Mouse (Mus musculus): ENCODE data around the gene Atp8b4. TPM values are rescaled to one million over a fixed set of nuclear protein-coding genes. Genes with fewer than 3 reads are reported as not detected.

Gene Atp8b4
- polyA plus RNA-seq, 1 experiment from 2014 or later = 0.41 TPM

DNA sequence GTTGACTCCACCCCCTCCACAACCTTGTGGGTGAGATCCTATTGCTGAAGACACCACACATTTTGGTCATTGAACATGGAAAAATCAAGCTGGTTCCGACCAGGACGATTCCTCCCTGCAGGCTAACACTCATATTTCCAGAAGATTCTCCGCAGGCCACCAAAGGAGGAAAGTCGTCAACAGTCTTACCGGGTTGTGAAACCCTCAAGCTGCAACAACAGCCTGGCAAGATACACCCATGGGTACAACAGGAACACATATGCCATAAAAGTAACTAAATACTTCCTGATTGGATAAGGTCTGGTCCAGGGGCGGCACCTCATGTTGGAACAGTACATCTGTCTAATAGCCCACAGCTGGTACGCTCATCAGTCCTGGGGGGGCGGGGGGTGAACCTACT, 159.0 kb downstream of the Atp8b4 start:
- no peak for ATAC-seq (ENCODE audit: low FRiP score, low read depth)
- no peaks in the 10 kb centered on the region for H3K9me3 ChIP-seq
- no peak overlapping the region for H3K4me2 ChIP-seq (replicated peaks)
- H3K9ac ChIP-seq = no peak overlapping the region
- WGBS = 84% methylated on average over 8 of the region's 8 CpGs
- no peak overlapping the region for H3K27ac ChIP-seq
- no peak overlapping the region for H3K4me3 ChIP-seq
- H3K27me3 ChIP-seq = no peaks in the 10 kb centered on the region
- H3K36me3 ChIP-seq = no peaks in the 10 kb centered on the region
- H3K4me1 ChIP-seq = no peaks in the 10 kb centered on the region

DNA sequence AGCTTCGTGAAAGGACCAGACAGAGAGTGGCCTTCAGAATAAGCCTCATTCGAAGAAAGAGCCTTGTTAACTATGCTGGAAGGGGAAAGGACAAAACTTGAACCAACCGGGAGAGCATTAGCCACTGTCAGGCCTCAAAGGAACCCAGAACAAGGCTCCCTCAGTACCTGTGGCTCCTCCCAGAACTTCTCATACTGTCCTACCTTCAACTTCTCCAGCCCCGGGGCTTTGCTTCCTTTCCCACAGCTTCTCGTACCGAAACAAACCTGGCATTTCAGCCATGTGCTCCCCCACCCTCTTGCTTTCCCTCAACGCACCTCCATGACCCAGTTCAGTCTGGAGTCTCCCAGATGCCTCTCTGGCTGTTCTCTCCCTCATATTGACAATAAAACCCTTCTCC, 160.3 kb downstream of the Atp8b4 start:
- ATAC-seq (ENCODE audit: low FRiP score, low read depth) = no peak
- no peak overlapping the region for H3K27ac ChIP-seq
- H3K4me1 ChIP-seq = no peaks in the 10 kb centered on the region
- H3K9me3 ChIP-seq = no peaks in the 10 kb centered on the region
- no peaks in the 10 kb centered on the region for H3K27me3 ChIP-seq
- no peak overlapping the region for H3K9ac ChIP-seq
- H3K36me3 ChIP-seq = no peaks in the 10 kb centered on the region
- H3K4me3 ChIP-seq = no peak overlapping the region
- 83% methylated on average over 7 of the region's 7 CpGs for WGBS
- no peak overlapping the region for H3K4me2 ChIP-seq (replicated peaks)

DNA sequence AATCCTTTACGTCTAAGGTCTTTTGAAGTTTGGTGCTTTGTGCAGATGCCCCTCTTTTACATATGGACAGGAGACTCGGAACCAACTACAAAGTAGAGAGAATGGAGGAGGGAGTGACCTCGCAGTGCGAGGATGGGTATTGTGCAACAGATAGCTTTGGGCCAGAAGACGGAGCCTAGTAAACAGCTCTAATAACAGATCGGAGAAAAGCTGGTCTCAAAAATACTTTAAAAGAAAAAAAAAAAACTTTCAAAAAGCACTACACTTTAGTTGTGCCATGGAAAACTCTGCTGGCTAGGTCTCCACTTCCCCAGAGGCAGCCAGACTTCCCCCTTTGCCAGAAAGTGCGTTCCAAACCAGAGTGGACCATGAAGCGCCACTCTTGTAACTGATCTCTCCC, 161.0 kb downstream of the Atp8b4 start:
- H3K4me2 ChIP-seq (replicated peaks) = no peak overlapping the region
- no peaks in the 10 kb centered on the region for H3K9me3 ChIP-seq
- WGBS = 81% methylated on average over 8 of the region's 8 CpGs
- H3K9ac ChIP-seq = no peak overlapping the region
- H3K4me3 ChIP-seq = no peak overlapping the region
- no peak overlapping the region for H3K27ac ChIP-seq
- H3K27me3 ChIP-seq = no peaks in the 10 kb centered on the region
- no peaks in the 10 kb centered on the region for H3K36me3 ChIP-seq
- no peak for ATAC-seq (ENCODE audit: low FRiP score, low read depth)
- H3K4me1 ChIP-seq = no peaks in the 10 kb centered on the region

- Histone ChIP-seq H3K4me1 (no peaks in the 10 kb centered on the region), H3K9ac (no peak overlapping the region), H3K9me3 (no peaks in the 10 kb centered on the region), H3K36me3 (no peaks in the 10 kb centered on the region), H3K4me2 (replicated peaks) (no peak overlapping the region), H3K27ac (no peak overlapping the region), H3K27me3 (no peaks in the 10 kb centered on the region), H3K4me3 (no peak overlapping the region)
- 63% methylated on average over 5 of the region's 5 CpGs for WGBS
- no peak for ATAC-seq (ENCODE audit: low FRiP score, low read depth)
Observed at GRCm38 (mm10) chr2:126337143-126337542, 163.3 kb downstream of the Atp8b4 start.

DNA sequence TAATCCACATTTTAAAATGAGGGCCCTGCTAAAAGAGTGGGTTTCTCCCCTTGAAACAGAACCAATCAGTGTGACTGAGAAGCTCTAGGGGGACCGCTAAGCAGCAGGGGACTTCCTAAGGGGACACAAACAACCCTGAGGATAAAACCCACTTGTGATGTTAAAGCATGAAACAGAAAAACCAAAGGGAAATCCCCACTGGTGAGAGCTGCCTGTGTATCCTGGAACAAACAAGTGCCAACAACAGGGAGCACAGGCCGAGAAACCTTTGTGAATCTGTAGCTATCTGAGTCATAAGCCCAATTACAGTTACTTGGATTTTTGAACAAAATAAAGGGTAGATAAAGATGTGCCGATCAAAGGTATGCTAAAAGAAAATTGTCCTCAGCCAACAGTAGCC, 168.7 kb downstream of the Atp8b4 start:
- Histone ChIP-seq H3K4me1 (no peaks in the 10 kb centered on the region), H3K36me3 (no peaks in the 10 kb centered on the region), H3K27me3 (no peaks in the 10 kb centered on the region), H3K9me3 (no peaks in the 10 kb centered on the region), H3K4me3 (no peak overlapping the region), H3K4me2 (replicated peaks) (no peak overlapping the region), H3K27ac (no peak overlapping the region), H3K9ac (no peak overlapping the region)
- no peak for ATAC-seq (ENCODE audit: low FRiP score, low read depth)
- WGBS = 88% methylated on average over 3 of the region's 3 CpGs

- no peaks in the 10 kb centered on the region for H3K4me1 ChIP-seq
- no peaks in the 10 kb centered on the region for H3K9me3 ChIP-seq
- 74% methylated on average over 7 of the region's 7 CpGs for WGBS
- H3K27ac ChIP-seq = 0 out of 2 replicates have a peak overlapping the region, but pooled peaks have one; percentile 10
- H3K27me3 ChIP-seq = no peaks in the 10 kb centered on the region
- no peak overlapping the region for H3K4me2 ChIP-seq (replicated peaks)
- H3K4me3 ChIP-seq = no peak overlapping the region
- no peak overlapping the region for H3K9ac ChIP-seq
- H3K36me3 ChIP-seq = no peaks in the 10 kb centered on the region
- no peak for ATAC-seq (ENCODE audit: low FRiP score, low read depth)
Observed at GRCm38 (mm10) chr2:126323206-126323605, 177.3 kb downstream of the Atp8b4 start.

GRCm38 (mm10) chr2:126322631-126323031, 177.8 kb downstream of the Atp8b4 start:
- 65% methylated on average over 15 of the region's 15 CpGs for WGBS
- H3K27ac ChIP-seq = 0 out of 2 replicates have a peak overlapping the region, but pooled peaks have one; percentile 10
- no peak overlapping the region for H3K4me2 ChIP-seq (replicated peaks)
- no peaks in the 10 kb centered on the region for H3K27me3 ChIP-seq
- peak; percentile 51; the same call in 1 of the 2 replicates for ATAC-seq (ENCODE audit: low FRiP score, low read depth)
- H3K4me3 ChIP-seq = no peak overlapping the region
- H3K9ac ChIP-seq = no peak overlapping the region
- no peaks in the 10 kb centered on the region for H3K4me1 ChIP-seq
- no peaks in the 10 kb centered on the region for H3K9me3 ChIP-seq
- H3K36me3 ChIP-seq = no peaks in the 10 kb centered on the region

- ATAC-seq (ENCODE audit: low FRiP score, low read depth) = no peak
- no peaks in the 10 kb centered on the region for H3K27me3 ChIP-seq
- no peak overlapping the region for H3K4me3 ChIP-seq
- WGBS = 65% methylated on average over 6 of the region's 6 CpGs
- no peak overlapping the region for H3K9ac ChIP-seq
- no peaks in the 10 kb centered on the region for H3K36me3 ChIP-seq
- H3K27ac ChIP-seq = no peak overlapping the region
- H3K9me3 ChIP-seq = no peaks in the 10 kb centered on the region
- H3K4me2 ChIP-seq (replicated peaks) = no peak overlapping the region
- no peaks in the 10 kb centered on the region for H3K4me1 ChIP-seq
Observed at GRCm38 (mm10) chr2:126318071-126318470, 182.4 kb downstream of the Atp8b4 start.

DNA sequence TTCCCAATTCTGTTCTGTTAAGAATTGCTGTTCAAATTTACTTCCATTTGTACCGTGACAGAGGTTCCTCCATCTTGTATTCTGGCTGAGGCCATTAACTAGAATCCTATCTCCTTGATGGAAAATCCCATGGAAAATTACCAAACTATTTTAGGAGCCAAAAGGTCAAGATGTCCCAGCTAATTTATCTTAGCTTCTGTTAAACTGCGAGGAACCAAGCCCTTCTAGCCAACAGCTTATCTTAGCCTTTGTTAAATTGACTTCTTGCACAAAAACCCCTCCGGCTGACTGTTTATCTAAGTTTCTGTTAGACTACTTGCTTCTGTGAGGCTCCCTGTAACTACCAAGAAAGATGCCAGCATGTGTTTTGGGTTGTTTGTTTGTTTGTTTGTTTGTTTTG, 183.5 kb downstream of the Atp8b4 start:
- Histone ChIP-seq H3K9ac (no peak overlapping the region), H3K36me3 (no peaks in the 10 kb centered on the region), H3K4me1 (no peaks in the 10 kb centered on the region), H3K27me3 (no peaks in the 10 kb centered on the region), H3K4me3 (no peak overlapping the region), H3K4me2 (replicated peaks) (no peak overlapping the region), H3K27ac (no peak overlapping the region), H3K9me3 (no peaks in the 10 kb centered on the region)
- ATAC-seq (ENCODE audit: low FRiP score, low read depth) = no peak
- WGBS = 85% methylated on average over 3 of the region's 3 CpGs

DNA sequence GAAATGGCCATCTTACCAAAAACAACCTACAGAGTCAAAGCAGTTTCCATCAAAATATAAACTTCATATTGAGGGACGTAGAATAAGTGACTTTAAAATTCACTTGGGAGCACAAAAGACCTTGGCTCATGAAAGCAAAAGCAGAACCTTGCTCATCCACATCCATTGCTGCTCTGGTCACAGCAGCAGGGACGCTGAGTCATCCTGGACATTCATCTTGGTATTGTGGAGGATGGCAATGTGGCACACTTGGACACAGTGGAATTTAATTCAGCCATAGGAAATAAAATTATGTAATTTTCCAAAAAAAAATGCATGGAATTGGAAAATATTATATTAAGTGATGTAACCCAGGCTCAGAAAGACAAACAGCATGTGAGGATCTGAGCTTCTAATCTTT, 184.1 kb downstream of the Atp8b4 start:
- 94% methylated on average over 2 of the region's 2 CpGs for WGBS
- Histone ChIP-seq H3K27me3 (no peaks in the 10 kb centered on the region), H3K9me3 (no peaks in the 10 kb centered on the region), H3K9ac (no peak overlapping the region), H3K27ac (no peak overlapping the region), H3K36me3 (no peaks in the 10 kb centered on the region), H3K4me1 (no peaks in the 10 kb centered on the region), H3K4me3 (no peak overlapping the region), H3K4me2 (replicated peaks) (no peak overlapping the region)
- no peak for ATAC-seq (ENCODE audit: low FRiP score, low read depth)

- no peaks in the 10 kb centered on the region for H3K4me1 ChIP-seq
- no peaks in the 10 kb centered on the region for H3K27me3 ChIP-seq
- H3K4me3 ChIP-seq = no peak overlapping the region
- no peak for ATAC-seq (ENCODE audit: low FRiP score, low read depth)
- WGBS = 55% methylated on average over 1 of the region's 1 CpGs
- no peak overlapping the region for H3K4me2 ChIP-seq (replicated peaks)
- no peaks in the 10 kb centered on the region for H3K9me3 ChIP-seq
- H3K27ac ChIP-seq = no peak overlapping the region
- H3K9ac ChIP-seq = no peak overlapping the region
- H3K36me3 ChIP-seq = no peaks in the 10 kb centered on the region
Observed at GRCm38 (mm10) chr2:126311056-126311455, 189.4 kb downstream of the Atp8b4 start.

DNA sequence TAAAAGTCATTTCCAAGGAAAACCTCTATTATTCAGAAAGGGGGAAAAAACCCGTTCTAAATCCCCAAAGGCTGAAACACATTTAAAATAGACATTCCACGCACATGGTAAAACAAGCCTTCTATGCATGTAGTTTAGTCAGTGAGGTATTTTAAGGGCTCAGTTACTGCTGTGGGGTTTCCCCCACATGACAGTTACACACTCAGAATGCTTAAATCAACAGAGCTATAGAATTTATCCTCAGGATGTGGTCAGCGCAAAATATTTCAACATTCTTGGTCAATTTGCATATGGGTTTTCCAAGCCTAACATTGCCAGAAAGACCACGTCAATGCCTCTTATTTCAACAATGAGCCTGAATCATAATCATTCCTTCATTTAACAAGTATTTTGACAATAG, 190.5 kb downstream of the Atp8b4 start:
- no peaks in the 10 kb centered on the region for H3K27me3 ChIP-seq
- whole genome bisulfite sequencing = 71% methylated on average over 4 of the region's 4 CpGs
- no peaks in the 10 kb centered on the region for H3K4me1 ChIP-seq
- no peaks in the 10 kb centered on the region for H3K36me3 ChIP-seq
- no peak for ATAC-seq (ENCODE audit: low FRiP score, low read depth)
- H3K9me3 ChIP-seq = no peaks in the 10 kb centered on the region
- no peak overlapping the region for H3K27ac ChIP-seq
- H3K9ac ChIP-seq = no peak overlapping the region
- no peak overlapping the region for H3K4me2 ChIP-seq (replicated peaks)
- H3K4me3 ChIP-seq = no peak overlapping the region

DNA sequence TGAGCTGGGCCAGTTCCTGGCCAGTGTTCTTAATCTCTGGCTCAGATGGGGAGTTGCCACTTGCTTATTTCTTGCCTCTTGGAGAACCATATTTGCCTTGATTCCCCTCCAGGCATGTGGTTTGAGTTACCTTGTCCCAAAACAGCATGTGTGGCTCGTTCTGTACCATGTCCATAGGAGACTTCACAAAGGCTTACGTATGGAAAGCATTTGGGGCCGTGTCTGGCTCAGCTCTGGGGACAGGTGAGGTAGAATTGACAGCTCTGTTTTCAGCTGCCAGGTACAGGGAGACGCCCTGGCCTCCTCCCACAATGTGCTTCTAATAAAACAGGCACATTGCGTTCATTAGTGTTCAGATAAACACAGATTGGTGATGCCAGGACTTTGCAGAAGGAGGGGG, 195.9 kb downstream of the Atp8b4 start:
- no peak overlapping the region for H3K9ac ChIP-seq
- no peak for ATAC-seq (ENCODE audit: low FRiP score, low read depth)
- peaks cover 6% of the 10 kb centered on the region; the same call in 1 of the 2 replicates for H3K4me1 ChIP-seq
- no peaks in the 10 kb centered on the region for H3K9me3 ChIP-seq
- H3K4me3 ChIP-seq = no peak overlapping the region
- no peaks in the 10 kb centered on the region for H3K27me3 ChIP-seq
- WGBS = 16% methylated on average over 5 of the region's 5 CpGs
- H3K4me2 ChIP-seq (replicated peaks) = no peak overlapping the region
- no peak overlapping the region for H3K27ac ChIP-seq
- no peaks in the 10 kb centered on the region for H3K36me3 ChIP-seq

Data from limb, embryonic 13.5 days (tissue).